Mouse (Mus musculus) ZHBTc4 (cell line): Measurements from ENCODE around the gene Minos1.

Source experiments
- DNase-seq: peaks from one replicate; pipeline ENCODE4 v3.0.0-alpha.2; 2011; ENCODE audit warnings: low read depth, low spot score

Minos1 gene

DNA sequence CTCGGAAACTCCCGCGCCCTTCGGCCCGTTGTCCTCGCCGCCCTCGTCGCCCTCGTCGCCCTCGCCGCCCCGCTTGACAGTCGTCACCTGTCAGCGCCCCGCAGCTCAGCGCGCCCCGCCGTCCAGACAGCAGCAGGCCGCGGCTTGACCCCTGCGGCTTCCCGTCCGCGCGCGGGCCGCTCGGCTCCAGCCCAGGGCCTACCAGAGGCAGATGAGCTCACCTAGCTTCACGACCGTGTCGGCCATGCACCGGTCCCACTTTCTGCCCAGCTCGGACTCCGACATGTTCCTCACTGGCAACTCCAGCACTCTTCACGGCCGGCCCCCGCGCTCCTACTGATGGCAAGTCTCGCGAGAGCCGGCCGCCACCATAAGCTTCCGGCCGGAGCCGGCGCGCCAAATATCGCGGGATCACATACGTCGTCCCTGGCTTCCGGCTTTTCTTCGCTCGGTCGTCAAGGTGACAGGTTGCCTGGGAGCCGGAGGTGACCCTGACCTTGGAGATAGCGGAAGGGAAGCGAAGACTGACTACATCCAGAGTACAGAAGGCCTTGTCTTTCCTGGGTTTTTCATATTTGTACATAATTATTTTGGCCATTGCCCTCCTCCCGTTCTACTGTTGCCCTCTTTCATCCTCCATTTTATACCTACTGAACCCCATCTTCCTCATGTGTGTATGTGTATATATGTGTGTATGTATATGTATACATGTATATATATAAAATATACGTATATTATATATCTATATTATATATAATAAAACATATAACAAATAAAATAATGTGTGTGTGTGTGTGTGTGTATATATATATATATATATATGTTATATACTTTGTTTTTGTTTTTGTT is at the start of gene Minos1:
TSS of gene Minos1 (minus strand) at position 413 of the 849 bp plus-strand sequence.
- peak; percentile 99 for DNase-seq

DNA sequence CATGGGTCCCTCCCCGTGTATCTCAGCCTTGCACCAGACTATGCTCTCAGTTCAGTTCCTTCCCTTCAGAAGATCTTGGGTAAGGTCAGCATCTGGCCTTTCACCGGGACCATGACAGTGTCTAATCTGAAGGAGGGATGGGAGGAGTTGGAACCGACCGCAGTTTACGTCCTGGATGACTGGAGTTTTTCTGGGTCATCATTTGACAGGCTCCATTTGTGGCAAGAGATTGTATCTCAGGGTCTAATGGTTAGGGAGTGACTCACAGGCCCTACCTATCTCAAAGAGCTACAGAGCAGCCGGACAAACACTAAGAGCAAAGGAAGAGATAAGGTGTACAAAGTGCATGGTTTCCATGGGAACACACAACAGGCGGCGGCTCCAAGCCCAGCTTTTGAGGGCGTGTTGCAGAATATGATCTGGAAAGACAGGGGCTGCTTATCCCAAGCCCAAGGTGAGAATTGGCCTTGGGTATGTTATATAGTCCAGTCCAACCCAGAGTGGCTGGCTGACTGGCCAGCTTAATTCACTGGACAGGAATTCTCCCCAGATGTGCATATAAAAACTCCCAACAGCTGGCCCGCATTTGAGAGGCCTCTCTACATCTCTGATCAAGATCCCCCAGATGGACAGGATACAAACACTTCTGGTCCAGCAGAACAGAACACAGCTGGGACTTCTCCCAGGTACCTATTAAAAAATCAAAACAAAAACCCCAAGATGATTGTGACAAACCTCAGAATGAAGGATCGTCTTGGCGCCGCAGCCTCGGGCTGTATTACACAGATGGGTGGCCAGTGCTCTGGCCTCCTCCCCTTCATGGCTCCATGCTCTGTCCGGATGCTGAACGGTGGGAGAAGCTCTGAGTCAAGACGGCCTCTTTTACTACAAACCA is 49.1 kb upstream of the Minos1 start:
- no peak for DNase-seq

DNA sequence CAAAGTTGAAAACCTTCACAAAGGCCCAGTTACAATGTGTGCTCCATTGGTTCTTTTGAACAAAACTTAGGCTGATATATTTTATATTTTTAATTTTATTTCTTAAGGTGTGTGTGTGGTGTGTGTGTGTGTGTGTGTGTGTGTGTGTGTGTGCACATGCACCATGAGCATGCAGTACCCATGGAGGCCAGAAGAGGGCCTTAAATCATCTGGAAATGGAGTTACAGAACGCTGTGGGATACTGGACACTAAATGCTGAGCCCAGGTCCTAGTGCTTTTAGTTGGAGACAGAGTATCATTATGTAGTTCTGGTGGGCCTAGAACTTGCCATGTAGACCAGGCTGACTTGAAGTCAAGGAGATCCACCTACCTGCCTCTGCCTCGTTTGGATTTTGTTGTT is 48.3 kb upstream of the Minos1 start:
- peak; percentile 61 for DNase-seq

DNA sequence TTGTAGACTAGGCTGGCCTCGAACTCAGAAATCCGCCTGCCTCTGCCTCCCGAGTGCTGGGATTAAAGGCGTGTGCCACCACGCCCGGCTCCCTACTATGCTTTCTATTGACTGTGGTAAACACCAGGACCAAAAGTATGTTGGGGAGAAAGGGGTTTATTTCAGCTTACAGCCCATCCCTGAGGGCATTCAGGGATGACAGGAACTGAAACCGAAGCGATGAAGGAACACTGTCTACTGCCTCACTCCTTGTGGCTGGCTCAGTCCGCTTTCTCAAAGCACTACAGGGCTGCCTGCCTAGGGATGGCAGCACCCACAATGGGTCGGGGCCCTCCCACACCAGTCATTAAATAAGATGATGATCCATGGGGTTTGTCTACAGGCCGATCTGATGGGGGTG is 47.5 kb upstream of the Minos1 start:
- DNase-seq, result peak; percentile 37

DNA sequence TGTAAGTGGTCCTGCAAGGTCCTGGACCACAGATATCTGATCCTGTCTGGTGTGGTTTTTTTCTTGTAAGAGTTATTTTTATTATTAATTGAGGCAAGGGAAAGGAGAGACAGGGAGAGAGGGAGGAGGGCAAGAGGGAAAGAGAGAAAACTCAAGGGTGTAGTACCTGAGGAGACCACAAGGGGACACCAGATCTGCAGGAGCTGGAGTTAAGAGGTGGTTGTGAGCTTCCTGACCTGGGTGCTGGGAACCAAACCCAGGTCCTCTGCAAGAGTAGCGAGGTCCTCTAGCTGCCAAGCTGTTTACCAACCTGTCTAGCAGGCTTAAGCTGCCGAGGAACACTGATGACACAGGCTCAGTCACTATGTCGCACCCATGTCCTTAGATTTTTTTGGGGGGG is 47.0 kb upstream of the Minos1 start:
- DNase-seq, result peak; percentile 64

DNA sequence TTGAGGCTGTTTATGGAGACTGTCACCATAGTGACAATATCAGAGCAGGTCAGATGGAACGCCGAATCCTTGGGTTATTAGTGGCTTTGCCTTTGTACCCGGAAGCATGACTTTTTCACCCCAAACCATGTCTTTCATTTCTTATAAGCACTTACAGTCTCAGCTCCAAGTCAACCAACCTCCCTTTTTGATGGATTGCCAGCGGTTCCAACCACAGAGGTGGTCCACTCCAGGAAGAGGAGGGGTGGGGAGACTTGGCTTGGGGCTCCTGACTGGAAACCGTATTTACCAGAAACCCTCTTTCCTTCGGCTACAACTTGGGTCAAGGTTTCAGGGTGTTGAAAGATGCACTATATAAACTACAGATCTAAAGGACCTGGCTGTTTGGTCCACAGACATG is 45.1 kb upstream of the Minos1 start:
- no peak for DNase-seq

DNA sequence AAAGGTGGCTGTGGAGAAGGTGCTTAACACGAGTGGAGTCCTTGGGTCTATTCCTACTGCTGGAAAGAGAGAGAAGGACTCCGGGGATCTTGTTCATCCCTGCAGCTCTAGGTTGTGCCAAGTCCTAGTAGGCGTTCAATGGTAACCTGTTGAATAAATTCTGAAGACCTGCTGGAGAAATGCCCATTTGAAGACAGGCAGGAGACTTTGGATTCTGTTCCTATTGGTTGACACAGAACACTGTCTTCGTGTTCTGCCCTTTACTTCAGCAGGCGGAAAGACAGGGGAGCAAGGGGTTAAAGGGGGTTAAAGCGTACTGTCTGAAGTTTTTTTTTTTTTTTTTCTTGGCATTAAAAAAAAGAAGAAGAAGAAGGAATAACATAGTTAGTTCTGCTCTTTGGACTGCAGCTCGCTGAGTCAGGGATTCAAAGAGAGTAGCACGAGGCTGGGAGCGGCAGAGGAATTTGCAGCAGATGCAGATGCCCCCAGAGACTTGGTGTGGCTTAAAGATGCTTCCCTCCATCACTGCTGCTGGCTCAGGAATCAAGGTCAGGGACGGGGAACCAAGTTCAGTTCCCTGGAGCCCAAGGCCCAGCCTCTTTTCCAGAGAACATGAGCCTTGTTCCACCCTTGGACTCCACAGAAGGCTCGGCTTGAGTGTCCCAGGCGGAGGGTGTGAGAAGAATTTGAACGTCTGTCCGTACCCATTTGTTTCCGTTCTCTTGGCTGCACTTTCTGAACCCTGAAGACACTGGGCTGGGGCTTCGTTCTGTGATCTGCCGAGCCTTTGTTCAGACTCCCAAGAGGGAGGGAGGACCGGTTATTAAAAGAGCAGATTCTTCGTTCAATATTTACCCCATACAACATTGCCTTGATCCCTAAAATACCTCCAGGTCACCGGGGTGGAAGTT is 44.4 kb upstream of the Minos1 start:
- DNase-seq, result no peak

DNA sequence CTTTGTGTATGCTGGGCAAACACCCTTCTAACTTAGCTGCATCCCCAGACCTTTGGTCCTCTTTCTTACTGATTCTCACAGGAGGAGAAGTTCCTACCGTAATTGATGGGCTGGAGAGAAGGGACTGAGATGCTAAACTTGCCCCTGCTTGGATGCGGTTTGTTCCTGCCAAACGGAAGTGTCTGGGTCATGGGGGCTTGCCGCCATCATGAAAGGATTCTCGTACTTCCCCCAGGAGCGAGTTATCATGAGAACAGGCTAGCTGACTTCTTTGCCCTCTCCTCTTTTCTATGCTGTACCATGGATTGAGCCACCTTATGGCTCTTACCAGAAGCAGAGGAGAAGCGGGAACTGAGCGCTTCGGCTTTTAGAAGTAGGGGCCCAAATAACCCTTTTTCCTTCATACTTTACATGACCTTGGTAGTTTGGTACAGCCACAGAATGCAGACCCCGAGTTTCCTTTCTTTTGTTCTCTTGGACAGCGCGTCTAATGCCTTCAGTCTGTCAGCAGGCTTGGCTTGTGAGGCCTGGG is 38.9 kb upstream of the Minos1 start:
- DNase-seq, result peak; percentile 58

DNA sequence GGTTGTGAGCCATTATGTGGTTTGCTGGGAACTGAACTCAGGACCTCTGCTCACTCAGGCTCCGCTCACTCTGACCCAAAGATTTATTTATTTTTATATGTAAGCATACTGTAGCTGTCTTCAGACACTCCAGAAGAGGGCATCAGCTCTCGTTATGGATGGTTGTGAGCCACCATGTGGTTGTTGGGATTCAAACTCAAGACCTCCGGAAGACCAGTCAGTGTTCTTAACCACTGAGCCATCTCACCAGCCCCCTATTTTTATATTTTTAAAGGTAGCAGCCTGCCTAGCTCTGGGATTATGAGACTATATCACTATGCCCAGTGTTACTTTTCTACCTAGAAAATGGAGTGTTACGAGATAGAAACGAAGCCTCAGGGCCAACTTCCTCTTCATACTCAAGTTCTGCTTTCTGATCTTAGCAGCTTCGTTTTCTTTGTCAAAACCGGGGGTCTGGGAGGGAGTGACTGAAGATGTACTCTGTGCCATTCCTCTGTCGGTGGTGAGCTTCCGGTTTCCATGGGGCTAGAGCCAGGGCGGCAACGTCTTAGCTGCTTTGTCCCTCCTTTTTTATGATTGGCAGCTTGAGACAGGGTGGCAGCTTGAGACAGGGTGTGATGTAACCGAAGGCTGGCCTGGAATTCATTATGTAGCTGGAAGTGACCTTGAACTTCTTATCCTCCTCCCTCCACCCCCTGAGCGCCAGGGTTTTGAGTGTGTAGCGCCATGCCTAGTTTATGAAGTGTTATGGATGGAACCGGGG is 38.3 kb upstream of the Minos1 start:
- peak; percentile 58 for DNase-seq

DNA sequence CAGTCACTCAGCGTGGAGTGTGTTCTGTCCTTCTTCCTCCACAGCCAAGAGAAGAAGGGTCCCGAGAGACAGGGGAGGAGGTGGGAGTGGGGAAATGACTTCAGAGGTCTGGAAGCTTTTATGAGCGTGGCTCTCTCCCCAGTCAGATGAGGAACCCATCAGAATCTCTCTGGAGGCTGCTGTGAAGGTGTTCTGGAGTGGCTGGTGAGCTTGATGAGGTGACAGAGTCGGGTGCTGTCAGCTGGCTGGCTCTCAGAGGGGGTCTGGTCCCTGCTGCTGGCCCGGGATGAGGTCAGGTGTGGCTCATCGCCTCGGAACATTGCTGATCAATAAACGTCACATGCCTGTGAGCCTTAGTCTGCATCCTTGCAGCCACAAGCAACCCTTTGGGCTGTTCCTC is 36.2 kb upstream of the Minos1 start:
- no peak for DNase-seq

DNA sequence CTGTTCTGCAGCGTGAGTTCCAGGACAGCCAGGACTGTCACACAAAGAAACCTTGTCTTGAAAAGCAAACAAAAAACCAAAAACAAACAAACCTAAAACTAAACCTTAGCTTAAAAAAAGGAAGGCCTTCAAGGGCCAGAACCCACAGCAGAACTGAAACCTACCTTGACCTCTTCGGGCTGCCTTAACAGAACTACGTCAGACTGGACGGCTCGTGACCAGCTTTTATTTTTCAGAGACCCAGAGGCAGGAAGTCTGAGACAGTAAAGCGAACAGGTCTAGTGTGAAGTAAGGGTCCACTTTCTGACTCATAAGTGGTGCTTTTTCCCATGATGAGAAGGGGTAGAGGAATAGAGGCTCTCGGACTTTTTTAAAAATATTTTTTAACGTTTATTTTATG is 35.3 kb upstream of the Minos1 start:
- no peak for DNase-seq

DNA sequence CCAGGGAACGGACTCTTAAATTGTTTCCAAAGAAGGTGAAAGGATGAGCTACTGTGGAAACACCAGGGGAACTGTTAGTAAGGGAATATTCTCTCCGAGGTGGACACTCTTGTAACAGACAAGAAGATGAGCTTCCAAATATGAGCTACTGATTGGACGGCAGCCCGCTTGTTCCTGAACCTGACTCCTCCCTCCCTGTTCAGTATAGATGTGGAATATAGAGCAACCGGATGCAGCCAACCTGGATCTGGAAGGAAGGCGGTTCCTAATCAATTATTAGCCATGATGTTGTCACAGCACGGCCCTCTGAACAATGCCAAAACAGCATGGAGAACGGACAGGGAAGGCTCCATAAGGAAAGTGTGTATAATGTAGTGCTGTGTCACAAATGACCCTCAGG is 34.3 kb upstream of the Minos1 start:
- DNase-seq, result no peak

DNA sequence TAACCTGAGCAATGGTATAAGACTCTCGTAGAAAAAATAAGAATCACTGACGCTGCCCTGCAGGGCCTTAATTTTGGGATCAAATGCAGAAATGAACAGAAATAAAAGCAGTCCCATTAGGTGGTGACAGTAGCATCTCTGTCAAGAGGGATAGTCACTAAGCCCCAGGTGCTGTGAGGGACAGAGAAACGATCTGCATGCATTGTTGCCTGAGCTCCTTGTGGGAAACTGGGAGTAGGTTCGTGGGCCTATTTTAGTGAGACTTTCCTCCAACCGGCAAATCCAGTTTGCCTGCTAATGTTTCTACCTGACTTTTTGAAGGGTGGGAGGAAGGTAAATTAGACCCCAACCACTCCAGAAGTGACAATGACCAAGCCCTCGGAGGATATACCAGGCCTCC is 33.2 kb upstream of the Minos1 start:
- no peak for DNase-seq

DNA sequence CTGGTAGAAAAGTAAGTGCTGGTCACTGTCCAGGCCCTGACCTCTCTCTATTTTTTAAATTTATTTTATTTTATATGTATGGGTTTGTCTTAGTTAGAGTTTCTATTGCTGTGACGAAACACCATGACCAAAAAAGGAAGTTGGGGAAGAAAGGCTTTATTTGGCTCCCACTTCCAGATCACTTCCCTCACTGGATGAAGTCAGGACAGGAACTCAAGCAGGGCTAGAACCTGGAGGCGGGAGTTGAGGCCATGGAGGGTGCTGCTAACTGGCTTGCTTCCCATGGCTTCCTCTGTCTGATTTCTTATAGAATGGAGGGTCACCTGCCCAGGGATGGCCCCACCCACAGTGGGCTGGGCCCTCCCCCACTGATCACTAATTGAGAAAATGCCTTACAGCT is 30.2 kb upstream of the Minos1 start:
- no peak for DNase-seq

DNA sequence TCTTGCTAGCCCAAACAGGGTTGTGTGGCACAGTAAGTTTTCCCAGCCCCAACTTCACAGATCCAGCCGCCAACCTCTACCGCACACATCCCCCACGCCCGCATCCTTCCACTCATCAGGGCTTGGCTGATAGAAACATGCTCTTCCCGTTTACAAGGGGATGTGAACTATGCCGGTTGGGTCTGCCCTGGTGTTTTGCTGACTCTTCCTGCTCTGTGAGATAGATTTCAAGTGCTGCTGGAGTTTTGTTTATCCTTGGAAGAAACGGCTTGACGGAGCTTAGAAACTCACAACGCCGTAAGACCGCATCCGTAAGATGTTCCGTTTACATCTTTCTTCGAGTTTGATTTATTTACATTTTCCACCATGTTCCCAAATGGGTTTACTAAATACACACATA is 27.4 kb upstream of the Minos1 start:
- DNase-seq, result no peak

DNA sequence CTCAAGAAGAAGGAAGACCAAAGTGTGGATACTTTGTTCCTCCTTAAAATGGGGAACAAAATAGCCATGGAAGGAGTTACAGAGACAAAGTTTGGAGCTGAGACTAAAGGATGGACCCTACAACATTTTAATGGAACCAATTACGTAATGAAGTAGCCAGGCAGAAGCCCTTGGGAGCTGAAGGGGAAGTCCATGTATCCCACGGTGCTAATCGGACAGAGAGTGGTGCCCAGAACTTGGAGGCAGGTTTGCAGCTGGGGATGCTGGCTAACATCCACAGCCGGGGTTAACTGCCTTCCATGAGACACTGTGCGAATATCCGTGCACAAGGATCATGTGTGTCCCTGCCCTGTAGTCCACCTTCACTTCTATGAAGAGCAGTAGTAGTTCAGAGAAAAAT is 25.6 kb upstream of the Minos1 start:
- DNase-seq, result no peak

DNA sequence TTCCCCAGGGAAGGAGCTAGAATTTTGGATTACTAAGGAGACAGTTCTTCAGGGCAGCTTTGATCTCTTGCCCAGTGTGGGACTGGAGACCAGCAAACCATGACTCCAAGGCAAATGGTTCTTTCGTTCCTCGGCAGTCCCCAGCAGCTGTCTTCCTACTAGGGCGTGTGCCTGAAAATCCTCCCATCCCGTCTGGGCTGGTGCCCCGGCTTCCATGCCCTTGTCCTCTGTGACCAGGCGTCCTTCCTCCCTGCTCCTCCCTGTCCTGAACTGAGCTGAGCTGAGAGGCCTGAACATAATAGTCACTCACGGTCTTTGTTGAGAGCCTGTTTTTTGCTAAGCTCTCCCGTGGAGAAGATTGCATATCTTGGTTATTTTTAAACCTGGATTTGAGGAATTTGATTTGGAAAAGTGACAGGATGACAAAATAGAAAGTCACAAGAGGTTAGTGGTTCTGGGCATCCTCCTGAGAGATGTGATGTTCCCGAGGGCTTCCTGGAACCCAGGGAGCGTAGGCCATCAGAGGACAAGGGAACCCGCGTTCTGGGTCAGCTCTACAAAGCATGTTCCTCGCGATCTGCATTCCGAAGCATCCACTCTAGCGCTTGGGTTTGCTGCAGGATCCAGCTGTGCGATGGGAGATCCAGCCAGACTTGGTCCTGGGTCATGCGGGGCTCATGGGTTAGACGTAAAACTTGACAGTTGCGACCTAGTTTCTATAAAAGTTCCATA is 23.8 kb upstream of the Minos1 start:
- DNase-seq, result no peak

DNA sequence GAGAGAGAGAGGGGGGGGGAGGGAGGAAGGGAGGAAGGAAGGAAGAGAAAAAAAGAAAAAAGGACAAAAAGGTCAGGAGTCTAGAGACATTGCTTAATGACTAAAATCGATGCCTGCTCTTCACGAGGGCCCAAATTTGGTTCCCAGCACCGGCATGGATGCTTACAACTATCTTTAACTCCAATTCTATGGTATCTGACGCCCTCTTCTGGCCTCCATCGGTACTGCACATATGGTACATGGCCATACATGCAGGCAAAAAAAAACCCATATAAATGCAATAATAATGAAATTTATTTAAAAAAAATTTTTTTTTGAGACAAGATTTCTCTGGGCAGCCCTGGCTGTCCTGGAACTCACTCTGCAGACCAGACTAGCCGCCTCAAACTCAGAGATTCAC is 20.5 kb upstream of the Minos1 start:
- DNase-seq, result no peak

DNA sequence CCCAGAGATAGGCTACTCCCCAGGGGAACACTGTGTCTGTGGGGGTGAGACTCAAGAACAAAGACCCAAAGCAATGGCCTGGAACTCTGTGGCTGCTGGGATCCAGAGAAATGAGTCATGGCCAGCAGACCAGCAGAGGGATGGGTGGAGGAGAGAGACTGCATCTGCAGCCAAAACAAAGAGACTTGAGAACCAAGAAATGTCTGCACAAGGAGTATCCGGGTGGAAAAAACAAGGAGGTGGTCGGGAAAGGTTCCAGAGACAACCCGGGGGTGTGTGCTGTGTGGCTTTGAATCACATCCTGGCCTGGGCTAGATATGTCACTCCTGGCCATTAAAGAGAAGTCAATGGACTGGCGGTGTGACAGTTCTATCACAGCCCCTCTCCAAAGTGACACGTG is 15.8 kb upstream of the Minos1 start:
- no peak for DNase-seq

DNA sequence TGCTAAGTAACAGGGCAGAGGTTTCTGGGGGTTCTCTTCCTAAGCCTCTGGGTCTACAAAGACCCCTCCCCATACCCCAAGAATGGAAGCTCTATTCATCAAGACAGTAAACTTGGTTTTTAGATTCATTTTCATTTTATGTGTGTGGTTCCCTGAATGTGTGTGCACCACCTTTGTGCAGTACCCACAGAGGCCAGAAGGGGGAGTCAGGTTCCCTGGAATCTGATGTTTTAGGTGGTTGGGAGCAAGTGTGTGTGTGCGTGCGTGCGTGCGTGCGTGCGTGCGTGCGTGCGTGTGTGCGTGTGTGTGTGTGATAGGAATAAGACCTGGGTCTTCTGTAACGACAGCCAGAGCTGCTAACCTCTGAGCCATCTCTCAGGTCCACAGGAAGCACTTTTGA is 14.2 kb upstream of the Minos1 start:
- DNase-seq, result peak; percentile 91
